Mouse (Mus musculus) kidney, postnatal 14 days (tissue): ENCODE results near the gene Gm19345.
A peak's percentile ranks its signal among the peaks of the same experiment; 100 is the strongest.

Source experiments
- DNase-seq: peaks from one replicate; pipeline ENCODE4 v3.0.0; 2022; ENCODE audit warnings: mixed read lengths

The Gm19345 gene

GRCm38 (mm10) chr7:19875948-19876682 lies 24.3 kb downstream of the Gm19345 start:
- peak; percentile 65 for DNase-seq

GRCm38 (mm10) chr7:19876781-19877425 lies 25.1 kb downstream of the Gm19345 start:
- no peak for DNase-seq

- DNase-seq: no peak
These were observed 29.0 kb downstream of the Gm19345 start for GRCm38 (mm10) chr7:19880754-19881153.

GRCm38 (mm10) chr7:19887849-19888248 lies 36.0 kb downstream of the Gm19345 start, which contains the start of gene Ceacam19:
Gene Ceacam19 (minus strand): TSS chr7:19887965.
- no peak for DNase-seq

GRCm38 (mm10) chr7:19889881-19890280 lies 38.1 kb downstream of the Gm19345 start:
- peak; percentile 50 for DNase-seq
